Mouse (Mus musculus) liver, embryonic 13.5 days (tissue): ENCODE measurements around the gene Prex1. TPM values are rescaled to one million over a fixed set of nuclear protein-coding genes. Genes with fewer than 3 reads are reported as not detected.

ENCODE experiments used
- ATAC-seq: fragments of 200-750 bp; cut with Nextera tagmentation; 2 replicates; pipeline ENCODE4 v1.8.0; 2017; ENCODE audit warnings: low read depth, mild to moderate bottlenecking, moderate number of reproducible peaks, moderate library complexity
- DNase-seq: peaks from one replicate; pipeline ENCODE4 v3.0.0; 2022
- H3K27ac ChIP-seq: fragments of 300-500 bp; sonication (generic); 2 replicates; pipeline ENCODE4 v1.5.1; 2015; ENCODE audit warnings: moderate library complexity, mild to moderate bottlenecking, inconsistent platforms
- H3K27me3 ChIP-seq: fragments of 300-500 bp; sonication (generic); 2 replicates; pipeline ENCODE4 v1.6.1; 2015; ENCODE audit warnings: mild to moderate bottlenecking, inconsistent platforms
- H3K36me3 ChIP-seq: fragments of 300-500 bp; sonication (generic); 2 replicates; pipeline ENCODE4 v1.6.1; 2015; ENCODE audit warnings: mild to moderate bottlenecking, inconsistent platforms
- H3K4me1 ChIP-seq: fragments of 300-500 bp; sonication (generic); replicated peaks from 2 replicates; pipeline ENCODE4 v1.6.1; 2015; ENCODE audit warnings: inconsistent platforms
- H3K4me2 ChIP-seq: fragments of 300-500 bp; sonication (generic); 2 replicates; pipeline ENCODE4 v1.6.1; 2015; ENCODE audit warnings: inconsistent platforms, mild to moderate bottlenecking, moderate library complexity
- H3K4me3 ChIP-seq: fragments of 300-500 bp; sonication (generic); replicated peaks from 2 replicates; pipeline ENCODE4 v1.5.1; 2015; ENCODE audit warnings: mild to moderate bottlenecking, inconsistent platforms
- H3K9ac ChIP-seq: fragments of 300-500 bp; sonication (generic); 2 replicates; pipeline ENCODE4 v1.6.1; 2015; ENCODE audit warnings: mild to moderate bottlenecking, inconsistent platforms
- H3K9me3 ChIP-seq: fragments of 300-500 bp; sonication (generic); replicated peaks from 2 replicates; pipeline ENCODE4 v1.6.1; 2016; ENCODE audit warnings: inconsistent platforms
- WGBS: fragments of 180-500 bp; shearing (Covaris S2); methylation state at CpG from one replicate; pipeline ENCODE4 v1.1.7; 2015; ENCODE audit not compliant: insufficient replicate concordance; 5-methylcytosine and 5-hydroxymethylcytosine counted together
- polyA plus RNA-seq: library from polyadenylated mRNA; unstranded; fragments of >200 nt; fragmentation: Nextera tagmentation; extraction: Ambion mirVana; gene quantifications from 2 replicates; pipeline ENCODE4 v1.2.1, GENCODE M21; 2015

The Prex1 gene
- polyA plus RNA-seq, 1 experiment from 2014 or later: 9.1 TPM

GRCm38 (mm10) chr2:166631621-166632171 lies 81.9 kb downstream of the Prex1 start:
- Histone ChIP-seq H3K36me3 (peaks cover 29% of the 10 kb centered on the region), H3K9me3 (no peaks in the 10 kb centered on the region), H3K27me3 (no peaks in the 10 kb centered on the region), H3K4me3 (no peak overlapping the region), H3K27ac (no peak overlapping the region), H3K9ac (no peak overlapping the region), H3K4me2 (no peak overlapping the region), H3K4me1 (peaks cover 31% of the 10 kb centered on the region)
- no peak for ATAC-seq
- no peak for DNase-seq
- 86% methylated on average over 10 of the region's 10 CpGs for WGBS

- Histone ChIP-seq H3K36me3 (peaks cover 26% of the 10 kb centered on the region), H3K4me2 (no peak overlapping the region), H3K4me1 (peaks cover 31% of the 10 kb centered on the region), H3K4me3 (no peak overlapping the region), H3K9ac (no peak overlapping the region), H3K9me3 (no peaks in the 10 kb centered on the region), H3K27ac (no peak overlapping the region; the same call in none of the 2 replicates), H3K27me3 (no peaks in the 10 kb centered on the region)
- ATAC-seq: no peak
- no peak for DNase-seq
- 71% methylated on average over 5 of the region's 5 CpGs for WGBS
Measured at GRCm38 (mm10) chr2:166631189-166631588, 82.4 kb downstream of the Prex1 start.

GRCm38 (mm10) chr2:166629941-166630674 lies 83.5 kb downstream of the Prex1 start:
- H3K4me1 ChIP-seq: peaks cover 35% of the 10 kb centered on the region
- WGBS: 58% methylated on average over 17 of the region's 17 CpGs
- no peak overlapping the region for H3K4me3 ChIP-seq
- ATAC-seq (no peak), DNase-seq (peak; percentile 23)
- no peak overlapping the region for H3K9ac ChIP-seq
- H3K4me2 ChIP-seq: no peak overlapping the region
- no peak overlapping the region for H3K27ac ChIP-seq
- no peaks in the 10 kb centered on the region for H3K27me3 ChIP-seq
- H3K36me3 ChIP-seq: peaks cover 26% of the 10 kb centered on the region
- no peaks in the 10 kb centered on the region for H3K9me3 ChIP-seq

- no peak for ATAC-seq
- no peaks in the 10 kb centered on the region for H3K27me3 ChIP-seq
- no peak overlapping the region for H3K4me2 ChIP-seq
- no peaks in the 10 kb centered on the region for H3K9me3 ChIP-seq
- H3K4me3 ChIP-seq: no peak overlapping the region
- WGBS: 80% methylated on average over 6 of the region's 6 CpGs
- no peak overlapping the region for H3K9ac ChIP-seq
- H3K36me3 ChIP-seq: peaks cover 18% of the 10 kb centered on the region
- no peak for DNase-seq
- H3K27ac ChIP-seq: no peak overlapping the region
- peaks cover 41% of the 10 kb centered on the region for H3K4me1 ChIP-seq
Measured at GRCm38 (mm10) chr2:166627578-166627977, 86.1 kb downstream of the Prex1 start.

GRCm38 (mm10) chr2:166625219-166625618 lies 88.4 kb downstream of the Prex1 start:
- Histone ChIP-seq H3K4me1 (peaks cover 46% of the 10 kb centered on the region), H3K9ac (no peak overlapping the region), H3K4me3 (no peak overlapping the region), H3K27ac (no peak overlapping the region), H3K9me3 (no peaks in the 10 kb centered on the region), H3K36me3 (peaks cover 16% of the 10 kb centered on the region), H3K4me2 (no peak overlapping the region), H3K27me3 (no peaks in the 10 kb centered on the region)
- 45% methylated on average over 11 of the region's 11 CpGs for WGBS
- DNase-seq (no peak), ATAC-seq (no peak)

- H3K9ac ChIP-seq: no peak overlapping the region
- ATAC-seq: no peak
- H3K4me1 ChIP-seq: peaks cover 48% of the 10 kb centered on the region
- DNase-seq: no peak
- peak overlapping the region; percentile 55; the same call in 1 of the 2 replicates for H3K27ac ChIP-seq
- no peaks in the 10 kb centered on the region for H3K27me3 ChIP-seq
- H3K9me3 ChIP-seq: no peaks in the 10 kb centered on the region
- H3K4me2 ChIP-seq: no peak overlapping the region
- H3K4me3 ChIP-seq: no peak overlapping the region
- H3K36me3 ChIP-seq: peaks cover 21% of the 10 kb centered on the region
- 49% methylated on average over 9 of the region's 9 CpGs for WGBS
Measured at GRCm38 (mm10) chr2:166623081-166623567, 90.5 kb downstream of the Prex1 start.

GRCm38 (mm10) chr2:166622590-166622989 lies 91.0 kb downstream of the Prex1 start:
- Histone ChIP-seq H3K4me2 (no peak overlapping the region), H3K4me1 (peaks cover 48% of the 10 kb centered on the region), H3K27ac (peak overlapping the region; percentile 55), H3K9me3 (no peaks in the 10 kb centered on the region), H3K4me3 (no peak overlapping the region), H3K27me3 (no peaks in the 10 kb centered on the region), H3K36me3 (peaks cover 26% of the 10 kb centered on the region), H3K9ac (no peak overlapping the region)
- ATAC-seq (no peak), DNase-seq (no peak)
- 64% methylated on average over 7 of the region's 7 CpGs for WGBS

- peak overlapping the region; percentile 55 for H3K27ac ChIP-seq
- no peak overlapping the region for H3K4me2 ChIP-seq
- no peak overlapping the region for H3K9ac ChIP-seq
- no peak overlapping the region for H3K4me3 ChIP-seq
- no peaks in the 10 kb centered on the region for H3K27me3 ChIP-seq
- H3K36me3 ChIP-seq: peaks cover 28% of the 10 kb centered on the region
- WGBS: 72% methylated on average over 6 of the region's 6 CpGs
- ATAC-seq (peak; percentile 72), DNase-seq (no peak)
- no peaks in the 10 kb centered on the region for H3K9me3 ChIP-seq
- peaks cover 48% of the 10 kb centered on the region for H3K4me1 ChIP-seq
Measured at GRCm38 (mm10) chr2:166622079-166622478, 91.6 kb downstream of the Prex1 start.

GRCm38 (mm10) chr2:166620529-166621466 lies 92.8 kb downstream of the Prex1 start:
- peaks cover 28% of the 10 kb centered on the region for H3K36me3 ChIP-seq
- H3K9ac ChIP-seq: no peak overlapping the region
- DNase-seq: no peak
- H3K27ac ChIP-seq: no peak overlapping the region
- ATAC-seq: 0 out of 2 replicates have a peak, but pooled peaks have one; percentile 9
- H3K4me1 ChIP-seq: peaks cover 48% of the 10 kb centered on the region
- H3K27me3 ChIP-seq: no peaks in the 10 kb centered on the region
- no peaks in the 10 kb centered on the region for H3K9me3 ChIP-seq
- whole genome bisulfite sequencing: 36% methylated on average over 20 of the region's 20 CpGs
- H3K4me3 ChIP-seq: no peak overlapping the region
- H3K4me2 ChIP-seq: no peak overlapping the region

- peaks cover 44% of the 10 kb centered on the region for H3K4me1 ChIP-seq
- 17% methylated on average over 10 of the region's 10 CpGs for WGBS
- ATAC-seq: 0 out of 2 replicates have a peak, but pooled peaks have one; percentile 2
- H3K4me2 ChIP-seq: no peak overlapping the region
- no peak overlapping the region for H3K4me3 ChIP-seq
- H3K9me3 ChIP-seq: no peaks in the 10 kb centered on the region
- H3K27me3 ChIP-seq: no peaks in the 10 kb centered on the region
- DNase-seq: no peak
- H3K36me3 ChIP-seq: peaks cover 28% of the 10 kb centered on the region
- no peak overlapping the region for H3K9ac ChIP-seq
- H3K27ac ChIP-seq: no peak overlapping the region
Measured at GRCm38 (mm10) chr2:166619906-166620490, 93.6 kb downstream of the Prex1 start.

- no peaks in the 10 kb centered on the region for H3K9me3 ChIP-seq
- H3K4me2 ChIP-seq: no peak overlapping the region
- H3K27ac ChIP-seq: no peak overlapping the region
- peaks cover 31% of the 10 kb centered on the region for H3K36me3 ChIP-seq
- H3K4me1 ChIP-seq: peaks cover 44% of the 10 kb centered on the region
- WGBS: 41% methylated on average over 5 of the region's 5 CpGs
- DNase-seq: no peak
- H3K27me3 ChIP-seq: no peaks in the 10 kb centered on the region
- H3K4me3 ChIP-seq: no peak overlapping the region
- ATAC-seq: no peak
- H3K9ac ChIP-seq: no peak overlapping the region
Measured at GRCm38 (mm10) chr2:166619270-166619669, 94.4 kb downstream of the Prex1 start.
